Mouse (Mus musculus): ENCODE data around the gene Sgsm2. TPM values are rescaled to one million over a fixed set of nuclear protein-coding genes. Genes with fewer than 3 reads are reported as not detected.

The Sgsm2 gene
- polyA plus RNA-seq, 1 experiment from 2014 or later = 23.7 TPM

DNA sequence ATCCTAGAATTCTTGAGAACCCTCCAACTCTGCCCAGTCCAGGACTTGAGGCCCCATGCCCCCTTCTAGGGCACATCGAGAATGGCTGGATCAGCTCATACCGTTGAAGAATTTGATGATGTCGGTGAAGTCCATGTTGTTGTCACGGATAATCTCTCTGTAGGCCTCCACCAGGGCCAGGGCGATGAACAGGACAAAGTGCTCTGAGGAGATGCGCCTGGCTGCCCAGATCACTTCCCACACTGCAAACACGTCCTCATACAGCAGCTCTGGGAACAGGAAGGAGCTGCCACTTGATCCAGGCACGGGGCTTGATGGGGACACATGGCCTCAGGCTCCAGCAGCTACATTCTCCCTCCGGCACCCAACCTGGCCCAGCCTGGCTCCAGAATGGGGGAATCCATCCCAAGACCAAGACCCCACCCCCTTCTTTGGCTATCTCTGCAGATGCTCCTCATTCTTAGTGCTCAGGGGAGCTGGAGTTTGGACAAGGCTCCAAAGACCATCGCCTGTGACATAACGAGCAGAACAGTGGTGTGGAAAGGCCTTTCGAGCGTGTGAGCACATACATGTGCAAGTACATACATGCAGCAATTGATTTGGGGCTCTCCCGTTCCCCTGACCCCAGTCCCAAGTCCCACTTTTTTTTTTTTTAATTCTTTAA lies 45.7 kb downstream of the Sgsm2 start:
- H3K27ac ChIP-seq = no peak overlapping the region
- H3K9me3 ChIP-seq (ENCODE audit: control insufficient read depth, low read length) = no peaks in the 10 kb centered on the region
- no peak overlapping the region for H3K4me3 ChIP-seq (replicated peaks; ENCODE audit: low read length)
- 85% methylated on average over 14 of the region's 14 CpGs for WGBS
- no peaks in the 10 kb centered on the region for H3K27me3 ChIP-seq (ENCODE audit: control insufficient read depth, insufficient read depth, low read length)
- H3K4me1 ChIP-seq (replicated peaks; ENCODE audit: control insufficient read depth, insufficient read depth, low read length) = no peaks in the 10 kb centered on the region
- H3K36me3 ChIP-seq (replicated peaks; ENCODE audit: control insufficient read depth, insufficient read depth) = peaks cover 50% of the 10 kb centered on the region
- no peak overlapping the region for H3K4me2 ChIP-seq (replicated peaks)
- no peak overlapping the region for H3K9ac ChIP-seq
- ATAC-seq (ENCODE audit: low FRiP score) (no peak), DNase-seq (ENCODE audit: low spot score) (no peak)

- Histone ChIP-seq H3K27me3 (ENCODE audit: control insufficient read depth, insufficient read depth, low read length) (no peaks in the 10 kb centered on the region), H3K9me3 (ENCODE audit: control insufficient read depth, low read length) (no peaks in the 10 kb centered on the region), H3K36me3 (replicated peaks; ENCODE audit: control insufficient read depth, insufficient read depth) (peaks cover 61% of the 10 kb centered on the region), H3K4me1 (replicated peaks; ENCODE audit: control insufficient read depth, insufficient read depth, low read length) (no peaks in the 10 kb centered on the region), H3K4me3 (replicated peaks; ENCODE audit: low read length) (no peak overlapping the region), H3K9ac (no peak overlapping the region), H3K27ac (no peak overlapping the region), H3K4me2 (replicated peaks) (no peak overlapping the region)
- ATAC-seq (ENCODE audit: low FRiP score) (no peak; the same call in 1 of the 2 replicates), DNase-seq (ENCODE audit: low spot score) (peak; percentile 77)
- 5% methylated on average over 13 of the region's 13 CpGs for WGBS
Observed at GRCm38 (mm10) chr11:74847919-74848521, 48.8 kb downstream of the Sgsm2 start.

GRCm38 (mm10) chr11:74845784-74846183 lies 51.1 kb downstream of the Sgsm2 start:
- no peaks in the 10 kb centered on the region for H3K4me1 ChIP-seq (replicated peaks; ENCODE audit: control insufficient read depth, insufficient read depth, low read length)
- ATAC-seq (ENCODE audit: low FRiP score) (no peak), DNase-seq (ENCODE audit: low spot score) (no peak)
- no peak overlapping the region for H3K27ac ChIP-seq
- H3K27me3 ChIP-seq (ENCODE audit: control insufficient read depth, insufficient read depth, low read length) = no peaks in the 10 kb centered on the region
- no peak overlapping the region for H3K4me2 ChIP-seq (replicated peaks)
- no peaks in the 10 kb centered on the region for H3K9me3 ChIP-seq (ENCODE audit: control insufficient read depth, low read length)
- H3K36me3 ChIP-seq (replicated peaks; ENCODE audit: control insufficient read depth, insufficient read depth) = peaks cover 55% of the 10 kb centered on the region
- 73% methylated on average over 3 of the region's 3 CpGs for WGBS
- H3K9ac ChIP-seq = no peak overlapping the region
- H3K4me3 ChIP-seq (replicated peaks; ENCODE audit: low read length) = no peak overlapping the region

DNA sequence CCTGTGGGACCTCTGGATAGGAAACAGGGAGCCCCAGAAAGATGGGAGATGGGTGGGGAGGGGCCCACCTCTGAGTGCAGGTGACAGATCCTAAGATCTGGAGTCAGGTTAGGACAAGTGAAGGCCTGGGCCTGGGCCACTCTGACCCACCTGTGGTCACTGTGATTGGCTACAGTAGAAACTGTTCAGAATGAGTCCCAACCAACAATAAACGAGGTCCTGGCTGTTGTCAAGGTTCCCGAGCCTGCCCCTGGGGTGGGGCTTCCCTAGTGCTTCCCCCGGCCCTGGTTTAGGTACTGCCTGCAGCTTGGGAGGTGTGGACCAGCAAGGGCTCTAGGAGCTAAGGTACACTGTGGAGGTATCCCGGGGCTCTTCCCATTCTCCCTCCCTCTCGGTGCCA lies 53.1 kb downstream of the Sgsm2 start:
- Histone ChIP-seq H3K4me1 (replicated peaks; ENCODE audit: control insufficient read depth, insufficient read depth, low read length) (0 out of 2 replicates have a peak, but pooled peaks cover 6% of the 10 kb centered on the region), H3K9ac (no peak overlapping the region), H3K4me2 (replicated peaks) (no peak overlapping the region), H3K9me3 (ENCODE audit: control insufficient read depth, low read length) (no peaks in the 10 kb centered on the region), H3K27ac (no peak overlapping the region), H3K4me3 (replicated peaks; ENCODE audit: low read length) (no peak overlapping the region), H3K36me3 (replicated peaks; ENCODE audit: control insufficient read depth, insufficient read depth) (peaks cover 43% of the 10 kb centered on the region), H3K27me3 (ENCODE audit: control insufficient read depth, insufficient read depth, low read length) (no peaks in the 10 kb centered on the region)
- no peak for ATAC-seq (ENCODE audit: low FRiP score)
- WGBS = 73% methylated on average over 5 of the region's 5 CpGs
- DNase-seq (ENCODE audit: low spot score) = no peak

GRCm38 (mm10) chr11:74843435-74843714 lies 53.5 kb downstream of the Sgsm2 start:
- Histone ChIP-seq H3K4me3 (replicated peaks; ENCODE audit: low read length) (no peak overlapping the region), H3K4me1 (replicated peaks; ENCODE audit: control insufficient read depth, insufficient read depth, low read length) (0 out of 2 replicates have a peak, but pooled peaks cover 7% of the 10 kb centered on the region), H3K4me2 (replicated peaks) (no peak overlapping the region), H3K36me3 (replicated peaks; ENCODE audit: control insufficient read depth, insufficient read depth) (peaks cover 43% of the 10 kb centered on the region), H3K27me3 (ENCODE audit: control insufficient read depth, insufficient read depth, low read length) (no peaks in the 10 kb centered on the region), H3K9ac (no peak overlapping the region), H3K27ac (no peak overlapping the region), H3K9me3 (ENCODE audit: control insufficient read depth, low read length) (no peaks in the 10 kb centered on the region)
- DNase-seq (ENCODE audit: low spot score) = no peak
- no peak for ATAC-seq (ENCODE audit: low FRiP score)
- 69% methylated on average over 2 of the region's 2 CpGs for WGBS

DNA sequence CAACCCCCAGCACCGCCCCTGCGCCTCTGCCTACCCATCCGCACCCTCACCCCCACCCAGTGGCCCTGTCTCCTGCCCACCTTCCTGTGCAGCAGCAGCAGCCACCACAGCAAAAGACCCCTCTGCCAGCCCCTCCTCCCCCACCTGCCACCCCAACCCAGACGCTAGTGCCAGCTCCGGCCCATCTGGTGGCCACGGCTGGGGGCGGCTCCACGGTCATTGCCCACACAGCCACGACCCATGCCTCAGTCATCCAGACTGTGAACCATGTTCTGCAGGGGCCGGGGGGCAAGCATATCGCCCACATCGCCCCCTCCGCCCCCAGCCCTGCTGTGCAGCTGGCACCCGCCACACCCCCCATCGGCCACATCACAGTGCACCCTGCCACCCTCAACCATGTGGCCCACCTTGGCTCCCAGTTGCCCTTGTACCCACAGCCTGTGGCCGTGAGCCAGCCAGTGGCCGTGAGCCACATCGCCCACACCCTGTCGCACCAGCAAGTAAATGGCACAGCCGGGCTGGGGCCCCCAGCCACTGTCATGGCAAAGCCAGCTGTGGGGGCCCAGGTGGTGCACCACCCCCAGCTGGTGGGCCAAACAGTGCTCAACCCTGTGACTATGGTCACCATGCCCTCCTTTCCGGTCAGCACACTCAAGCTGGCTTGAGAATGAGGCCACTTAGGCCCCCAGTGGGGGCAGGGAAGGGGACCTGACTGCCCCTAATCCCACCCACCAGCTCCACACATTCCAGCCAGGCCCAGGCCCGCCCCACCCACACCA lies 54.0 kb downstream of the Sgsm2 start:
- Histone ChIP-seq H3K4me2 (replicated peaks) (no peak overlapping the region), H3K9me3 (ENCODE audit: control insufficient read depth, low read length) (no peaks in the 10 kb centered on the region), H3K36me3 (replicated peaks; ENCODE audit: control insufficient read depth, insufficient read depth) (peaks cover 43% of the 10 kb centered on the region), H3K4me3 (replicated peaks; ENCODE audit: low read length) (no peak overlapping the region), H3K9ac (no peak overlapping the region), H3K4me1 (replicated peaks; ENCODE audit: control insufficient read depth, insufficient read depth, low read length) (peaks cover 7% of the 10 kb centered on the region; the same call in 1 of the 2 replicates), H3K27ac (no peak overlapping the region), H3K27me3 (ENCODE audit: control insufficient read depth, insufficient read depth, low read length) (no peaks in the 10 kb centered on the region)
- 92% methylated on average over 22 of the region's 22 CpGs for WGBS
- DNase-seq (ENCODE audit: low spot score) (no peak), ATAC-seq (ENCODE audit: low FRiP score) (no peak)

DNA sequence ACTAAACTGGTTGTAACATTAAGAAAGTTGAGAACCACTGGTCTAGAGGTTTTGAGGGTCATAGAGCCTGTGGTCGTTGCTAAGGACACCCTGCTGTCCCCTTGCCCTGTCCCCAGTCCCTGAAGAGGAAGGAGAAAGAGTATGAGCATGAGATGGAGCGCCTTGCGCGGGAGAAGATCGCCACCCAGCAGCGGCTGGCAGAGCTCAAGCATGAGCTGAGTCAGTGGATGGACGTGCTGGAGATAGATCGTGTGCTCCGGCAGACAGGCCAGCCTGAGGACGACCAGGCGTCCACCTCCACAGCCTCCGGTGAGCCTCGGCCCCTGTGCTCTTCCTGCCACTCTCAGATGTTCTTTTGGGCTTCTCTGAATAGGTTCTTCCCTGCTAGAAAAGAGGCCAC lies 54.8 kb downstream of the Sgsm2 start:
- no peak overlapping the region for H3K4me2 ChIP-seq (replicated peaks)
- H3K4me1 ChIP-seq (replicated peaks; ENCODE audit: control insufficient read depth, insufficient read depth, low read length) = peaks cover 7% of the 10 kb centered on the region; the same call in 1 of the 2 replicates
- no peak for ATAC-seq (ENCODE audit: low FRiP score)
- DNase-seq (ENCODE audit: low spot score) = no peak
- H3K9me3 ChIP-seq (ENCODE audit: control insufficient read depth, low read length) = no peaks in the 10 kb centered on the region
- H3K27me3 ChIP-seq (ENCODE audit: control insufficient read depth, insufficient read depth, low read length) = no peaks in the 10 kb centered on the region
- 89% methylated on average over 13 of the region's 13 CpGs for WGBS
- H3K9ac ChIP-seq = no peak overlapping the region
- H3K27ac ChIP-seq = no peak overlapping the region
- peaks cover 44% of the 10 kb centered on the region for H3K36me3 ChIP-seq (replicated peaks; ENCODE audit: control insufficient read depth, insufficient read depth)
- H3K4me3 ChIP-seq (replicated peaks; ENCODE audit: low read length) = no peak overlapping the region

- peaks cover 50% of the 10 kb centered on the region for H3K36me3 ChIP-seq (replicated peaks; ENCODE audit: control insufficient read depth, insufficient read depth)
- H3K27ac ChIP-seq = no peak overlapping the region
- H3K9me3 ChIP-seq (ENCODE audit: control insufficient read depth, low read length) = no peaks in the 10 kb centered on the region
- WGBS = 77% methylated on average over 9 of the region's 9 CpGs
- no peak overlapping the region for H3K4me3 ChIP-seq (replicated peaks; ENCODE audit: low read length)
- no peak for DNase-seq (ENCODE audit: low spot score)
- H3K4me2 ChIP-seq (replicated peaks) = no peak overlapping the region
- peaks cover 7% of the 10 kb centered on the region; the same call in 1 of the 2 replicates for H3K4me1 ChIP-seq (replicated peaks; ENCODE audit: control insufficient read depth, insufficient read depth, low read length)
- no peak for ATAC-seq (ENCODE audit: low FRiP score)
- H3K27me3 ChIP-seq (ENCODE audit: control insufficient read depth, insufficient read depth, low read length) = no peaks in the 10 kb centered on the region
- no peak overlapping the region for H3K9ac ChIP-seq
Observed at GRCm38 (mm10) chr11:74841366-74841765, 55.5 kb downstream of the Sgsm2 start.

GRCm38 (mm10) chr11:74840739-74841138 lies 56.1 kb downstream of the Sgsm2 start:
- no peak overlapping the region for H3K9ac ChIP-seq
- no peak overlapping the region for H3K27ac ChIP-seq
- no peaks in the 10 kb centered on the region for H3K9me3 ChIP-seq (ENCODE audit: control insufficient read depth, low read length)
- ATAC-seq (ENCODE audit: low FRiP score) = no peak
- WGBS = 88% methylated on average over 8 of the region's 8 CpGs
- no peak overlapping the region for H3K4me2 ChIP-seq (replicated peaks)
- no peak overlapping the region for H3K4me3 ChIP-seq (replicated peaks; ENCODE audit: low read length)
- peaks cover 7% of the 10 kb centered on the region; the same call in 1 of the 2 replicates for H3K4me1 ChIP-seq (replicated peaks; ENCODE audit: control insufficient read depth, insufficient read depth, low read length)
- no peaks in the 10 kb centered on the region for H3K27me3 ChIP-seq (ENCODE audit: control insufficient read depth, insufficient read depth, low read length)
- peaks cover 43% of the 10 kb centered on the region for H3K36me3 ChIP-seq (replicated peaks; ENCODE audit: control insufficient read depth, insufficient read depth)
- DNase-seq (ENCODE audit: low spot score) = no peak

Data from hindbrain, embryonic 14.5 days (tissue).